Mouse (Mus musculus) MEL (cell line): Measurements from ENCODE around the gene Padi2.

Experiments
- CHD2 ChIP-seq: IDR thresholded peaks from 2 replicates; pipeline ENCODE4 v1.6.1; 2011; ENCODE audit warnings: low read length, improper control_type of control experiment
- CTCF ChIP-seq, 3 experiments: IDR thresholded peaks in 2 of 3; conservative IDR thresholded peaks in 1 of 3; 2 replicates each; pipeline ENCODE4 v1.5.1; 2011 to 2012; ENCODE audit warnings: low read length in 3 of 3, low read depth in 2 of 3, mild to moderate bottlenecking in 2 of 3, improper control_type of control experiment in 1 of 3, inconsistent platforms in 1 of 3, mixed read lengths in 1 of 3, moderate library complexity in 1 of 3; ENCODE audit not compliant: control insufficient read depth in 1 of 3, insufficient read depth in 1 of 3, poor library complexity in 1 of 3, severe bottlenecking in 1 of 3
- E2F4 ChIP-seq: IDR thresholded peaks from 2 replicates; pipeline ENCODE4 v1.6.1; 2011; ENCODE audit warnings: low read depth, low read length, improper control_type of control experiment, borderline replicate concordance
- ELF1 ChIP-seq: IDR thresholded peaks from 2 replicates; pipeline ENCODE4 v1.6.1; 2014; ENCODE audit warnings: low read depth, mild to moderate bottlenecking, inconsistent platforms, low read length, improper control_type of control experiment, moderate library complexity
- GATA1 ChIP-seq: IDR thresholded peaks from 2 replicates; pipeline ENCODE4 v1.6.1; 2011; ENCODE audit warnings: low read depth, low read length, improper control_type of control experiment
- MAFK ChIP-seq: IDR thresholded peaks from 2 replicates; pipeline ENCODE4 v1.6.1; 2011; ENCODE audit warnings: low read depth, mild to moderate bottlenecking, low read length, improper control_type of control experiment, borderline replicate concordance
- MAZ ChIP-seq: IDR thresholded peaks from 2 replicates; pipeline ENCODE4 v1.6.1; 2012; ENCODE audit warnings: low read depth, mild to moderate bottlenecking, inconsistent platforms, low read length, improper control_type of control experiment
- MYB ChIP-seq: IDR thresholded peaks from 2 replicates; pipeline ENCODE4 v1.6.1; 2011; ENCODE audit warnings: mild to moderate bottlenecking, low read depth, low read length, improper control_type of control experiment
- NELFE ChIP-seq: IDR thresholded peaks from 2 replicates; pipeline ENCODE4 v1.6.1; 2011; ENCODE audit warnings: low read depth, low read length, improper control_type of control experiment
- POLR2A ChIP-seq, 2 experiments: IDR thresholded peaks; 2 replicates each; pipeline ENCODE4 v1.6.1; 2011 to 2012; ENCODE audit warnings: low read length in 2 of 2, mild to moderate bottlenecking in 2 of 2, control low read depth in 1 of 2, improper control_type of control experiment in 1 of 2, low read depth in 1 of 2, moderate library complexity in 1 of 2; ENCODE audit not compliant: control insufficient read depth in 1 of 2, insufficient read depth in 1 of 2, poor library complexity in 1 of 2
- TCF12 ChIP-seq: IDR thresholded peaks from 2 replicates; pipeline ENCODE4 v1.6.1; 2014; ENCODE audit warnings: low read depth, mild to moderate bottlenecking, inconsistent platforms, low read length, improper control_type of control experiment, moderate library complexity
- ZMIZ1 ChIP-seq: IDR thresholded peaks from 2 replicates; pipeline ENCODE4 v1.6.1; 2012; ENCODE audit warnings: low read depth, mild to moderate bottlenecking, inconsistent platforms, low read length, improper control_type of control experiment, moderate library complexity
- ZNF384 ChIP-seq: IDR thresholded peaks from 2 replicates; pipeline ENCODE4 v1.6.1; 2012; ENCODE audit warnings: low read depth, mild to moderate bottlenecking, inconsistent platforms, low read length, improper control_type of control experiment

DNA sequence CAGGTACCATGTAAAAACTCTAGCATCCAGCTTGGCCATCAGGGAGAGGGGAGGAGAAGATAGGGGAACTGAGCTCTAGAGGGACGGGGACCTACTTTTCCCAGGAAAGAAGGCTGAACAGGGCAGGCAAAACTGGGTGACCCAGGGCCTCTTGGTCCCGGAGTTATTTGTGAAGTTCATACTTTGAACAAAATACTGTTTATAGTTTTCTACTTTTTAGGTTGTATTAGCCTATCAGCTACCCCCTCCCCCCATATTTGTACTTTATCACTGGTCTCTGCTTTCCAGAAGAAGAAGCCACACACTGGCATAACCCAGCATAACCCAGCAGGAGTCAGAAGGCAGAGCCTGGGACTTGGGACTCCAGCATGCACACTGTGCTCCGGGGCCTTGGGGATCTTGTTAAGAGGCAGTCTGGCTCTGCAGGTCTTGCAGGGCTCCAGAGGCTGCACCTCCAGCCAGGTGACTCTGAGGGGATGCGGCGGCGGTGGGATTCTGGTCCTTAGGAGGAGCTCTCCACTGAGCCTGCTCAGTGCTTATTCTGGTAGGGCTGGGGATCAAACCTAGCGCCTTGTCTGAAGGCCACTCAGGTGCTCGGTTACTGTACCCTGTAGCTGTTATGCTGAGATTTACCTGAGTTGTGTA is 25.0 kb upstream of the Padi2 start:
- TF ChIP-seq CTCF (IDR thresholded peaks at IDR 0.05 in 2 of 3, conservative IDR thresholded peaks at IDR 0.05 in 1 of 3; ENCODE audit: control insufficient read depth in 1 of 3, insufficient read depth in 1 of 3, low read depth in 2 of 3, low read length in 3 of 3, poor library complexity in 1 of 3, severe bottlenecking in 1 of 3) (no peak), MAZ (no peak), GATA1 (no peak), ELF1 (no peak), MYB (no peak), E2F4 (no peak), ZMIZ1 (no peak), TCF12 (no peak), POLR2A (IDR thresholded peaks at IDR 0.05; ENCODE audit: control insufficient read depth in 1 of 2, insufficient read depth in 1 of 2, low read depth in 1 of 2, low read length in 2 of 2, poor library complexity in 1 of 2) (no peak), NELFE (no peak), ZNF384 (no peak), CHD2 (no peak), MAFK (no peak)
